Mouse (Mus musculus): Measurements from ENCODE around the gene Bik.

The Bik gene

DNA sequence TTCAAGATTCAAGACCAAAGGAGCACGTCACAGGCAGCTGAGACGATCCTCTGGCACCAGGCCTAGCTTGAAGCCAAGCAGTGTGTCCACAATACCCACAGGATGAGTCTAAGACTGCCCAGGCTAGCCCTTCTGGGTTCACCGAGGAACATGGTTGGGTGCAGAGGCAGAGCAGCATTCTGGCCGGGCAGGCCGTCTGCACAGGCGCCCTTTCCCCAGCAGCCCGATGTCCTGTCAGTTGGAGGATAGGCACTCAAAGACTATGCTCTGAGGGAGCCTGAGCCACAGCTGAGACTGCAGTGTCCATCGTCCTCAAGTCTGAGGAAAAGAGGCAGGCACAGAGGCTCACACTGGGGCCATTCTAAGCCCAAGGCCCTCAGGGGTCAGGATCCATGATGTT is 20.5 kb downstream of the Bik start:
- no peak for DNase-seq (ENCODE audit: low read depth, low spot score)

DNA sequence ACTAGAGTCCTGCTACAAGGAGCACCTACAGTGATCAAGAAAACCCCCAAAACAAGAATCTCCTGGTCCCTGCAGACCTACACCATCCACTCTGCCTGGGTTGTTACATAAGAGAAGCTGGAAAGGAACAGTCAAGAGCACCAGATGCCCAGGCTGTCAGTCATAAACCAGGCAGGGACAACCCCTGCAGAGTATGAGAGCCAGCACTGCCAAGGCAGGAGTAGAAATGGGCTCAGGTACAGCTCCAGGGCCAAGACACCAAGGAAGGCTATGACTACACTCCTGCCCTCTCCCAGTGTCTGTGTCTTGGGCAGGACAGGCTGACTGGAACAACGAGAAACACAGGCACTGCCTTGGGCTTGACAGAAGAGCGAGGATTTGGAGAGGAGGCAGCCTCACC is 23.5 kb downstream of the Bik start:
- DNase-seq (ENCODE audit: low read depth, low spot score), result no peak

DNA sequence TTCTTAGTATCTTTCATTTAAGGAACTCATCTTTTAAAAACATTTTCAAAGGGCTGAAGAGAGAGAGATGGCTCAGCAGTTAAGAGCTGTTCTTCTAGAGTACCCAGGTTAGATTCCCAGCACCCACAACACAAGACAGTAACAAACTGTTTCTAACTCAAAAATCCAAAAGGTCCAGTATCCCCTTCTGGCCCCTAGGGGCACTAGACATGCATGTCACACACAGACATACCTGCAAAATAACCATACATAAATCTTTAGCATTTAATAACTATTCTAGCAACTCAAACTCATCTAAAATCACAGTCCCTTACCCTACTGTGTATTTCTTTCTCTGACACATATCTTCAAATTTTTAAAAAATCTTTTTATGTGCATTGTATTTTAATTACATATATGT is 27.2 kb downstream of the Bik start:
- DNase-seq (ENCODE audit: low read depth, low spot score), result peak; percentile 35

DNA sequence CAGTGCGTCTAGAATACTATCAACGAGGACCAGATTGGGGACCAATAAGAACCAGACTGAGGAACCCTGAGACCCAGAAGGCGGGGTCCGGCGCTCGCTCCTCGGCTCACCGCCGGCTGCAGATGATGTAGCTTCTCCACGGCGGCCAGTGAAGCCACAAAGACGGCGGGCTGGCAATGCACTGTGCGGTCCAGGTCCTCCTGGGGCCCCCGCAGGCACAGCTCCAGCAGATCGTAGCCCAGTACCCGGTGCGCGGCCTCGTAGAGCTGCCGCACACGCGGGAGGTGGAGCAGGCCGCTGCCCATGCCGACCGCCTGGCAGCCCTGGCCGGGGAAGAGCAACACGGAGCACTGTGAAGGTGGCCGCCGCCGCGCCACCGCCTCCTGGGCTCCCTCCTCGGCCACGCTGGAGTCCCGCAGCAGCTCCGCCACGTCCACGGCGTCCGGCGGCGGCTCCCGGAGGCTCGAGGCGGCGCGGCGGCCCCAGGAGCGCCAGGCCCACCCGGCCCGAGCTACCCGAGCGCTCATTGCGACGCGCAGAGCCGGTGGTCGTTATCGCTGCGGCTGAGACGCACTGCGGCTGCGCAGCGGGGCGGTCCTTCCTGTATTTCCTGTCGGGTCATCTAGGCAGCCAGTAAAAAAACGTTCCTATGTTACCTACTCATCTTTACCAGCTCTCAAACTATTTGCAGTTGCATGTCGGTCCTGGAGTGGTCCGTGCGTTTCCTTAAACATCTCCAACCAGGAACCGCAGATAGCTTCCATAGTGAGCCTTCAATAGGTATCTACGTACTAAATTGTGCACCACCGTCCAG is 28.7 kb downstream of the Bik start:
- peak; percentile 90 for DNase-seq (ENCODE audit: low read depth, low spot score)

- no peak for DNase-seq (ENCODE audit: low read depth, low spot score)
Measured at GRCm38 (mm10) chr15:83560941-83561477, 34.3 kb downstream of the Bik start.

- DNase-seq (ENCODE audit: low read depth, low spot score), result peak; percentile 90
Measured at GRCm38 (mm10) chr15:83562626-83563270, 36.1 kb downstream of the Bik start.

- peak; percentile 84 for DNase-seq (ENCODE audit: low read depth, low spot score)
Measured at GRCm38 (mm10) chr15:83563327-83563856, 36.7 kb downstream of the Bik start, which contains the start of the genes Tspo and Mcat. Gene Tspo (plus strand): TSS chr15:83563592. Gene Mcat (minus strand): TSS chr15:83563787.

DNA sequence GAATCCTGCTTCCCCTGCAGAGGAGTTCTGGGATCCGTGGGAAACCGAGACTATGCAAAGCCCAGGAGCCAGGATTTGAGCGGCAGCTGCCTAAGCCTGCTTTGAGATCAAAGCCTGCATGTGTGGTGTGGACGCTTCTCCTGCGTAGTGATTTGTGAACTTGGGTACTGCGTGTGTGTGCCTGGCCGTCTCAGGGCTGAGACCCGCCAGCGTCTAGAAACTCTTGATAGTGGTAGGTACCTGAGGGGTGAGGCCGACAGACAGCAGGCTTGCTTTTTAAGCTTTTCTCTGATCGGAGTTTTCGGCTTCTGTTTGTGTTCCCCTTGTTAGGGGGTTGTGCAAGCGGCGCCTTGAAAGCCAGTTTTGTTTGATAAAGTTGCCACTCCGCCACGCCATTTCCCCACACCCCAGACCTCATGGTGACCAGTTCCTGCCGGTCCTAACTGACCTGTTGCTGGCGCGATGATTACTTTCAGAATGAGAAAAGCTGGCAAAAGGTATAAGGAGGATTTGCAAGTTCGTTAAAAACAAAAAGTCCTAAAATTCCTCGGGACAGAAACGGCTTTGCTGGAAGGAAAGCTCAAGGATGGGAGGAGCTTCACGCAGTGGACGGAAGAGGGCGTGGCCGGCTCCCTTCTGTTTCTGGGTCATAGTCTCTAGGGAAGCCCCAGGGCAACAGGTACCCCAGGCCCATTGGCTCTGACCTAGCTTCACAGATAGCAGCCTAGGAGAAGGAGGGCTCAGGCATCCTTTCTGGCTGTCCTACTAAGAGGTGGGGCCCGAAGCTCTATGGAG is 37.4 kb downstream of the Bik start:
- peak; percentile 59 for DNase-seq (ENCODE audit: low read depth, low spot score)

GRCm38 (mm10) chr15:83565434-83565833 is 38.8 kb downstream of the Bik start:
- no peak for DNase-seq (ENCODE audit: low read depth, low spot score)

DNA sequence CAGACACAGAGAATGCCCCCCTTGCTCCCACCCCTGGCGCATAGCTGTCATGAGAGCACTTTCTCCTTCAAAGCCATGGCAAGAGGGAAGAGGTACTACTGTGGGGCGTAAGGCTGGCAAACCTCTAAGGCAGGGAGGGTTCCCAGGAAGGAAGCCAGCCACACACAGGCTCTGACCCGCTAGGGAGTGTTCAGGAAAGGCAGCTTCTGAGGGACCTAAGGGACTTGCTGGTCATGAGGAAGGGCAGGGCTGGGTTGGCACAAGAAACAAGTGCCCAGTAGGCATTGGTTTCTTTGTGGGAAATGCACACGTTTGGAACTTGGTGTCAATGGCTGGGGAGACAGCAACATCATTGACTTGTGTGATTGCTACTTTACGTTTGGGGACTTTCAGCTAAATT is 39.3 kb downstream of the Bik start:
- no peak for DNase-seq (ENCODE audit: low read depth, low spot score)

DNA sequence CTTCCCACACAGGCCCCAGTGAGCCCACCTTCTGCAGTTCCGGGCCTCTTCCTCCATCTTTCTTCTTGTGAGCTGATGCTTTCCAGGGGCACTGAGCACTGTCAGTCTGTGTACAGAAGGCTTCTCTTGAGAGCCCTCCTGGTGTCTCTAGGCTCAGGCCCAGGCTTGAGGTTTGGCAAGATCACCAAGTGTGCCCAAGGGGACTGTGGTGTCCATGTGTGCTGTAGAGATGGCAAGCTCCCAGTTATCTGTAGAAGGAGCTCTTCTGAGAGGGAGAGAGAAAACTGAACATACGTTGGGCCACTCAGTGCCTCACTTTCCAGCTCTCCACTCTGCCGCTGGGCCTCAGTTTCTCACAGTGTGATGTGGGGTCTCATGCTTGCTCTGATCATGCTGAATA is 41.1 kb downstream of the Bik start:
- DNase-seq (ENCODE audit: low read depth, low spot score), result no peak

DNA sequence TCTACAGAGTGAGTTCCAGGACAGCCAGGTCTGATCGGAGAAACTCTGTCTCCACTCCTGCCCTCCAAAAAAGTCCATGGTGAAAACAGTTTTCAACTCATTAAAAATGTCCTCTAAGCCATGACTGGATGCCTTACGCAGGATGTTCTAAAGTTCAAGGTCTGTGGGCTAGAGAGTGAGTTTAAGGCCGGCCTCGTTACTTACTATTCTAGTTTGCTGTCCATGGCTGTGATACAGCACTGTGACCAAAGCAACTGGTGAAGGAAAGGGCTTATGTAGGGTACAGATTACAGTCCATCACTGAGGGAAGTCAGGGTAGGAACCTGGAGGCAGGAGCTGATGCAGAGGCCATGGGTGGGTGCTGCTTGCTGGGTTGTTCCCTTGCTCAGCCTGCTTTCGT is 41.9 kb downstream of the Bik start:
- DNase-seq (ENCODE audit: low read depth, low spot score), result no peak

DNA sequence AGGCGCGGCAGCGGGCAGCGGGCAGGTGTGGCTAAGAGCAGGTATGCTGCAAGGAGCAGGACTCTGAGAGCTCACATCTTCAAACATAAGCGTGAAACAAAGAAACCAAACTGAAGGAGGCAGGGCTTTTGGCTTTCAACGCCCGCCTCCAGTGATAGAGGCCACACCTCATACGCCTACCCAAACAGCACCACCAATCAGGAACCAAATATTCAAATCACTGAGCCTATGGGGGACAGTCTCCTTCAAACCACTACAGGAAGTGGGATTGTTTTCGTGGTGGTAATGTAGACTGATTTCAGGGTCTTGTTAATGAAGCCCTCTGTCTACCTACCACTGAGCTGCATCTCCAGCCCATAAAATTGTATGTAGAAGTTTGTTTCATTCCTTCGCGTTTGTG is 43.0 kb downstream of the Bik start:
- peak; percentile 37 for DNase-seq (ENCODE audit: low read depth, low spot score)

- peak; percentile 51 for DNase-seq (ENCODE audit: low read depth, low spot score)
Measured at GRCm38 (mm10) chr15:83570641-83571040, 44.0 kb downstream of the Bik start.

- no peak for DNase-seq (ENCODE audit: low read depth, low spot score)
Measured at GRCm38 (mm10) chr15:83571636-83572035, 45.0 kb downstream of the Bik start.

GRCm38 (mm10) chr15:83572132-83572531 is 45.5 kb downstream of the Bik start:
- DNase-seq (ENCODE audit: low read depth, low spot score), result no peak

GRCm38 (mm10) chr15:83573606-83574005 is 46.9 kb downstream of the Bik start:
- no peak for DNase-seq (ENCODE audit: low read depth, low spot score)

GRCm38 (mm10) chr15:83574731-83575351 is 48.2 kb downstream of the Bik start:
- no peak for DNase-seq (ENCODE audit: low read depth, low spot score)

GRCm38 (mm10) chr15:83575543-83575942 is 48.9 kb downstream of the Bik start:
- DNase-seq (ENCODE audit: low read depth, low spot score), result no peak

- no peak for DNase-seq (ENCODE audit: low read depth, low spot score)
Measured at GRCm38 (mm10) chr15:83576651-83577050, 50.0 kb downstream of the Bik start.

GRCm38 (mm10) chr15:83582931-83583330 is 56.3 kb downstream of the Bik start:
- no peak for DNase-seq (ENCODE audit: low read depth, low spot score)
